Mouse (Mus musculus): ENCODE data around the gene Ppp1r3c. TPM values are rescaled to one million over a fixed set of nuclear protein-coding genes. Genes with fewer than 3 reads are reported as not detected.

Ppp1r3c gene
- polyA plus RNA-seq, 1 experiment, result 0.58 TPM

- no peaks in the 10 kb centered on the region for H3K9me3 ChIP-seq (replicated peaks; ENCODE audit: control insufficient read depth, insufficient read depth, low read length, poor library complexity, severe bottlenecking)
- H3K27me3 ChIP-seq (ENCODE audit: control insufficient read depth, insufficient read depth, low read length, poor library complexity, severe bottlenecking), result 0 out of 2 replicates have a peak, but pooled peaks cover 1% of the 10 kb centered on the region
- H3K36me3 ChIP-seq (ENCODE audit: control insufficient read depth, insufficient read depth, low read length, poor library complexity, severe bottlenecking), result no peaks in the 10 kb centered on the region
- H3K27ac ChIP-seq (ENCODE audit: insufficient read depth, low read length), result no peak overlapping the region
- H3K9ac ChIP-seq (ENCODE audit: low read depth, poor library complexity, severe bottlenecking), result no peak overlapping the region
- H3K4me3 ChIP-seq (ENCODE audit: low read depth, low read length), result no peak overlapping the region
- no peak for TF ChIP-seq EP300 (IDR thresholded peaks at IDR 0.05; ENCODE audit: insufficient read depth, low read depth, low read length)
- TF ChIP-seq CTCF (IDR thresholded peaks at IDR 0.05; ENCODE audit: low read depth, low read length), result peak; percentile 8
- no peak for TF ChIP-seq POLR2A (IDR thresholded peaks at IDR 0.05; ENCODE audit: insufficient read depth, low read length)
- no peaks in the 10 kb centered on the region for H3K4me1 ChIP-seq (ENCODE audit: control insufficient read depth, insufficient read depth, low read length)
Observed at GRCm38 (mm10) chr19:36739566-36740211, 3.2 kb upstream of the Ppp1r3c start.

- H3K9me3 ChIP-seq (replicated peaks; ENCODE audit: control insufficient read depth, insufficient read depth, low read length, poor library complexity, severe bottlenecking), result no peaks in the 10 kb centered on the region
- TF ChIP-seq EP300 (IDR thresholded peaks at IDR 0.05; ENCODE audit: insufficient read depth, low read depth, low read length), result no peak
- peak; percentile 73 for TF ChIP-seq CTCF (IDR thresholded peaks at IDR 0.05; ENCODE audit: low read depth, low read length)
- no peak overlapping the region for H3K4me3 ChIP-seq (ENCODE audit: low read depth, low read length)
- H3K4me1 ChIP-seq (ENCODE audit: control insufficient read depth, insufficient read depth, low read length), result no peaks in the 10 kb centered on the region
- 0 out of 2 replicates have a peak, but pooled peaks cover 1% of the 10 kb centered on the region for H3K27me3 ChIP-seq (ENCODE audit: control insufficient read depth, insufficient read depth, low read length, poor library complexity, severe bottlenecking)
- H3K36me3 ChIP-seq (ENCODE audit: control insufficient read depth, insufficient read depth, low read length, poor library complexity, severe bottlenecking), result no peaks in the 10 kb centered on the region
- H3K27ac ChIP-seq (ENCODE audit: insufficient read depth, low read length), result no peak overlapping the region
- no peak overlapping the region for H3K9ac ChIP-seq (ENCODE audit: low read depth, poor library complexity, severe bottlenecking)
Observed at GRCm38 (mm10) chr19:36738009-36738408, 1.6 kb upstream of the Ppp1r3c start.

GRCm38 (mm10) chr19:36737087-36737486 is 634 bp upstream of the Ppp1r3c start:
- no peaks in the 10 kb centered on the region for H3K4me1 ChIP-seq (ENCODE audit: control insufficient read depth, insufficient read depth, low read length)
- 0 out of 2 replicates have a peak, but pooled peaks cover 1% of the 10 kb centered on the region for H3K27me3 ChIP-seq (ENCODE audit: control insufficient read depth, insufficient read depth, low read length, poor library complexity, severe bottlenecking)
- H3K27ac ChIP-seq (ENCODE audit: insufficient read depth, low read length), result no peak overlapping the region
- no peaks in the 10 kb centered on the region for H3K36me3 ChIP-seq (ENCODE audit: control insufficient read depth, insufficient read depth, low read length, poor library complexity, severe bottlenecking)
- peak overlapping the region; percentile 28 for H3K4me3 ChIP-seq (ENCODE audit: low read depth, low read length)
- no peaks in the 10 kb centered on the region for H3K9me3 ChIP-seq (replicated peaks; ENCODE audit: control insufficient read depth, insufficient read depth, low read length, poor library complexity, severe bottlenecking)
- no peak overlapping the region for H3K9ac ChIP-seq (ENCODE audit: low read depth, poor library complexity, severe bottlenecking)
- TF ChIP-seq EP300 (IDR thresholded peaks at IDR 0.05; ENCODE audit: insufficient read depth, low read depth, low read length), result no peak
- TF ChIP-seq POLR2A (IDR thresholded peaks at IDR 0.05; ENCODE audit: insufficient read depth, low read length), result no peak
- no peak for TF ChIP-seq CTCF (IDR thresholded peaks at IDR 0.05; ENCODE audit: low read depth, low read length)

GRCm38 (mm10) chr19:36734308-36735038 is 2.0 kb downstream of the Ppp1r3c start:
- Histone ChIP-seq H3K4me3 (ENCODE audit: low read depth, low read length) (no peak overlapping the region), H3K9ac (ENCODE audit: low read depth, poor library complexity, severe bottlenecking) (no peak overlapping the region), H3K27me3 (ENCODE audit: control insufficient read depth, insufficient read depth, low read length, poor library complexity, severe bottlenecking) (0 out of 2 replicates have a peak, but pooled peaks cover 1% of the 10 kb centered on the region), H3K36me3 (ENCODE audit: control insufficient read depth, insufficient read depth, low read length, poor library complexity, severe bottlenecking) (no peaks in the 10 kb centered on the region), H3K4me1 (ENCODE audit: control insufficient read depth, insufficient read depth, low read length) (no peaks in the 10 kb centered on the region), H3K27ac (ENCODE audit: insufficient read depth, low read length) (no peak overlapping the region), H3K9me3 (replicated peaks; ENCODE audit: control insufficient read depth, insufficient read depth, low read length, poor library complexity, severe bottlenecking) (no peaks in the 10 kb centered on the region)
- no peak for TF ChIP-seq CTCF (IDR thresholded peaks at IDR 0.05; ENCODE audit: low read depth, low read length)
- TF ChIP-seq POLR2A (IDR thresholded peaks at IDR 0.05; ENCODE audit: insufficient read depth, low read length), result no peak
- TF ChIP-seq EP300 (IDR thresholded peaks at IDR 0.05; ENCODE audit: insufficient read depth, low read depth, low read length), result no peak

- no peak overlapping the region for H3K27ac ChIP-seq (ENCODE audit: insufficient read depth, low read length)
- TF ChIP-seq CTCF (IDR thresholded peaks at IDR 0.05; ENCODE audit: low read depth, low read length) (no peak), POLR2A (IDR thresholded peaks at IDR 0.05; ENCODE audit: insufficient read depth, low read length) (no peak)
Observed at GRCm38 (mm10) chr19:36733191-36733943, 3.1 kb downstream of the Ppp1r3c start.

More at GRCm38 (mm10) chr19:36733191-36733943, 3.1 kb downstream of the Ppp1r3c start:
- Histone ChIP-seq H3K36me3 (ENCODE audit: control insufficient read depth, insufficient read depth, low read length, poor library complexity, severe bottlenecking) (no peaks in the 10 kb centered on the region), H3K9ac (ENCODE audit: low read depth, poor library complexity, severe bottlenecking) (no peak overlapping the region), H3K4me1 (ENCODE audit: control insufficient read depth, insufficient read depth, low read length) (no peaks in the 10 kb centered on the region), H3K4me3 (ENCODE audit: low read depth, low read length) (no peak overlapping the region), H3K9me3 (replicated peaks; ENCODE audit: control insufficient read depth, insufficient read depth, low read length, poor library complexity, severe bottlenecking) (no peaks in the 10 kb centered on the region), H3K27me3 (ENCODE audit: control insufficient read depth, insufficient read depth, low read length, poor library complexity, severe bottlenecking) (0 out of 2 replicates have a peak, but pooled peaks cover 1% of the 10 kb centered on the region)
